27 mouse cellular contexts compared by ENCODE assay signal in the genomic region with DNA sequence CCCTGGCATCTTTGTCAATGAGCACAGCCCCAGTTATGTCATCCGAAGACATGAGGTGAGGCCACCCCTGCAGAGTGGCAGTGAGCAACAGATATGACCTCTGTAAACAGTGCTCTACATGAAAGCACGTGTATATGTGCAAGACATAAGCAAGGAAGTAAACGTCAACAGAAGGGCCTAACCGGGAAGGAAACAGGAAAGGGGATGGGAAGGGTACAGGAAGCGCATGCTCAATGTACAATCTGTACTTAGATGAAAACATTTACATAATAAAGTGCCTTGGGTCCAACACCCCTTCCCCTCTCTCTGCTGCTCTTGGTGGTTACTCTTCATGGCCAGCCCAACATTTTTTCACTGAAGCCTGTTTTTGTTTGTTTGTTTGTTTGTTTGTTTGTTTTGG.
DNase-seq lines count a peak whose midpoint lies in the region; ATAC-seq and TF ChIP-seq lines count a peak whose summit lies in the region.
"Had no signal": no experiment of that assay in that cellular context is flagged by ENCODE, and none has a peak within 500 bp of the region (broad histone marks: within the 10 kb centered on the region; RNA-seq: fewer than 3 reads in every experiment).

No protein-coding gene starts in this region.

- ATAC-seq in lung, embryonic 14.5 days (ENCODE audit: insufficient read depth): no peak
- ATAC-seq: activated CD4-positive, CD25-positive, alpha-beta regulatory T cell, adult 4 months; CD4-positive, CD25-positive, alpha-beta regulatory T cell, adult 4 months; forebrain, embryonic 14.5 days; forebrain, embryonic 16.5 days; Patski had no signal

- no peaks in the 10 kb centered on the region for H3K4me1 ChIP-seq in lung, embryonic 14.5 days (ENCODE audit: insufficient read depth)
- no peaks in the 10 kb centered on the region for H3K4me1 ChIP-seq in lung, adult 2 months (ENCODE audit: control insufficient read depth, insufficient read depth, low read length)
- H3K4me1 ChIP-seq in limb, embryonic 10.5 days: no peaks in the 10 kb centered on the region
- H3K4me1 ChIP-seq: embryonic facial prominence, embryonic 15.5 days; forebrain, embryonic 10.5 days; forebrain, embryonic 12.5 days had no signal

- no peak overlapping the region for H3K27ac ChIP-seq in lung, embryonic 14.5 days (ENCODE audit: low read depth)
- H3K27ac ChIP-seq in limb, embryonic 10.5 days: no peak overlapping the region
- H3K27ac ChIP-seq: embryonic facial prominence, embryonic 13.5 days; embryonic facial prominence, embryonic 15.5 days; forebrain, embryonic 10.5 days; forebrain, embryonic 12.5 days had no signal

- no peaks in the 10 kb centered on the region for H3K36me3 ChIP-seq in lung, embryonic 14.5 days (ENCODE audit: insufficient read depth)
- H3K36me3 ChIP-seq in limb, embryonic 10.5 days: no peaks in the 10 kb centered on the region
- H3K36me3 ChIP-seq: embryonic facial prominence, embryonic 13.5 days; embryonic facial prominence, embryonic 15.5 days; forebrain, embryonic 10.5 days; forebrain, embryonic 12.5 days; G1E had no signal

- H3K9me3 ChIP-seq in lung, embryonic 14.5 days (ENCODE audit: low read depth, low read length): no peaks in the 10 kb centered on the region
- H3K9me3 ChIP-seq in limb, embryonic 10.5 days (replicated peaks): no peaks in the 10 kb centered on the region
- H3K9me3 ChIP-seq: embryonic facial prominence, embryonic 13.5 days; embryonic facial prominence, embryonic 15.5 days; forebrain, embryonic 10.5 days; forebrain, embryonic 12.5 days; G1E had no signal

- no peak for TF ChIP-seq POLR2A in lung, adult 2 months (IDR thresholded peaks at IDR 0.05; ENCODE audit: borderline replicate concordance, extremely low read depth, low read depth, low read length)

- H3K4me3 ChIP-seq in lung, embryonic 14.5 days (ENCODE audit: low read depth, low read length): no peak overlapping the region
- H3K4me3 ChIP-seq in lung, adult 2 months (replicated peaks; ENCODE audit: extremely low read depth, low read depth, low read length): no peak overlapping the region
- H3K4me3 ChIP-seq in limb, embryonic 10.5 days: no peak overlapping the region
- H3K4me3 ChIP-seq: embryonic facial prominence, embryonic 13.5 days; embryonic facial prominence, embryonic 15.5 days; erythroblast, embryonic 14.5 days; forebrain, embryonic 10.5 days; forebrain, embryonic 12.5 days had no signal

- WGBS in lung, embryonic 14.5 days: 55% methylated on average over 5 of the region's 5 CpGs
- WGBS in lung, adult 2 months: 50% methylated on average over 5 of the region's 5 CpGs
- 87% methylated on average over 5 of the region's 5 CpGs for WGBS in limb, embryonic 10.5 days

- H3K9ac ChIP-seq in lung, embryonic 14.5 days: no peak overlapping the region
- H3K9ac ChIP-seq: embryonic facial prominence, embryonic 13.5 days; embryonic facial prominence, embryonic 15.5 days; forebrain, embryonic 12.5 days had no signal

- H3K27me3 ChIP-seq in lung, embryonic 14.5 days (ENCODE audit: insufficient read depth, low read length): no peaks in the 10 kb centered on the region
- no peaks in the 10 kb centered on the region for H3K27me3 ChIP-seq in limb, embryonic 10.5 days (ENCODE audit: low read depth, poor library complexity, severe bottlenecking)
- H3K27me3 ChIP-seq: CH12.LX; embryonic facial prominence, embryonic 13.5 days; embryonic facial prominence, embryonic 15.5 days; forebrain, embryonic 12.5 days; Patski had no signal

- DNase-seq in lung, embryonic 14.5 days: peak; percentile 11
- DNase-seq in lung, adult 2 months: no peak
- peak; percentile 6 for DNase-seq in limb, embryonic 10.5 days (ENCODE audit: low spot score)
- peak; percentile 21 for DNase-seq in lung, postnatal 25 days (ENCODE audit: low spot score)
- DNase-seq in embryo, embryonic 9.5 days (ENCODE audit: extremely low spot score): no peak
- DNase-seq in thymus, postnatal 36 days: no peak
- DNase-seq: adrenal gland, adult 8-10 months; adrenal gland, postnatal 14 days; adrenal gland, postnatal 36 days; B cell, adult 2 months; cerebellum, adult 11-12 months; cerebellum, adult 2 months; cerebellum, adult 9-10 months; cerebellum, postnatal 10 days; cerebellum, postnatal 25 days had no signal

- no peak for TF ChIP-seq CTCF in lung, embryonic 14.5 days (IDR thresholded peaks at IDR 0.05; ENCODE audit: low read depth)
- TF ChIP-seq CTCF in lung, adult 2 months (IDR thresholded peaks at IDR 0.05; ENCODE audit: insufficient read depth, low read length): no peak

- no peak overlapping the region for H3K4me2 ChIP-seq in lung, embryonic 14.5 days
- H3K4me2 ChIP-seq: embryonic facial prominence, embryonic 13.5 days; embryonic facial prominence, embryonic 15.5 days; forebrain, embryonic 12.5 days had no signal

Comparison
In these comparisons a context has a peak if more than half of its experiments do, and no peak if none do; other contexts are left out.
1. DNase-seq: peak in lung, embryonic 14.5 days (single experiment), limb, embryonic 10.5 days (single experiment) and lung, postnatal 25 days (single experiment); none in lung, adult 2 months (single experiment), embryo, embryonic 9.5 days (single experiment) and thymus, postnatal 36 days (0 of 2).